Mouse (Mus musculus): ENCODE data around the gene Ubqln4.

DNA sequence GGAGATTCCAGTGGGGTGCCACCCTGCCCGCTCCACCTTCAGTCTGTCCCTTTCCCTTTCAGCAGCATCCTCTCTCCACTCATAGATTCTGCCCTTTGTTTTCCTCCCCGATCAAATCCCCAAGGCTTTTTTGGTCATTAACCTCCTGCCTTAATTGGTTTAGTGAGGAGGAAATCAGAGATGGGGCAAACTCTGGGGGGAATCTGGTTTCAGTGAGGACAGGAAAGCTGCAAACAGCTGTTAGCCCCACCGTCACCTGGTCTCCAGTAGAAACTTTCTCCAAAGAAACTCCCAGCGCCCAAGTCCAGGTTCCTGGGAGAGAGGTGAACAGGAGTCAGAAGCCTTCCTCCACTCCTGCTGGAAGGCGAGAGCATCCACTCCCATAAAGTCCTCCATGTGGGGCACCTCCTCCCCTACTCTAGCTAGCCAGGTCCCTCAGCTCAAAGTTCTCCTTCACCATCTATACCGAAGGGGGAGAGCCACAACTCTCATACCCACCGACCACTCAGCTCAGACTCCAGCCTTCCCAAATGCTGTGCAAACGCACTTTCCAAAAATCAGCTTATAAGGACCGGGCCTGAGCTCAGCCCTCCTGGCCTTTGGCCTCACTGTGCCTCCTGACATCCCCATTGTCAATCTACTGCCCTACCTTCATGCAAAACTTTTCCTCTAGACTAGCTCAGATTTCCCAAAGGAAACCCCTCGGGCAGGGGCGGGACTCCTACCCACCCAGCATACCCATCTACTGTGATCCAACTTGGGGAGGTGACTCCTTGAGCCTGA, 23.3 kb upstream of the Ubqln4 start:
- TF ChIP-seq CTCF (IDR thresholded peaks at IDR 0.05) (no peak), EP300 (IDR thresholded peaks at IDR 0.05) (no peak)

Data from lung, postnatal 0 days (tissue).